Mouse (Mus musculus) megakaryocyte, embryonic 14.5 days (primary cell): ENCODE results near the gene Parn. TPM values are rescaled to one million over a fixed set of nuclear protein-coding genes. Genes with fewer than 3 reads are reported as not detected.

Experiments used
- H3K27me3 ChIP-seq: replicated peaks from 2 replicates; pipeline ENCODE3; 2012; ENCODE audit warnings: inconsistent platforms
- H3K36me3 ChIP-seq: replicated peaks from 2 replicates; pipeline ENCODE3; 2012; ENCODE audit warnings: low read length, inconsistent platforms, mixed read lengths
- H3K4me1 ChIP-seq: 2 replicates; pipeline ENCODE4 v1.6.1; 2012; ENCODE audit warnings: inconsistent platforms
- H3K4me3 ChIP-seq: replicated peaks from 2 replicates; pipeline ENCODE3; 2012; ENCODE audit warnings: moderate library complexity, mild to moderate bottlenecking, inconsistent platforms
- H3K9me3 ChIP-seq: 2 replicates; pipeline ENCODE4 v1.6.1; 2012; ENCODE audit warnings: inconsistent platforms
- FLI1 ChIP-seq: IDR thresholded peaks from 2 replicates; pipeline ENCODE4 v1.6.1; 2012; ENCODE audit warnings: low read length, inconsistent platforms, mixed read lengths
- GATA1 ChIP-seq: IDR thresholded peaks from 3 replicates; pipeline ENCODE4 v1.6.1; 2012; ENCODE audit warnings: mixed read lengths, low read length, inconsistent platforms, borderline replicate concordance
- polyA plus RNA-seq: library from polyadenylated mRNA; stranded (reverse); fragments of >175 nt; gene quantifications from 2 replicates; pipeline ENCODE4 v1.2.3, GENCODE M21; 2012; ENCODE audit warnings: low replicate concordance; ENCODE audit not compliant: insufficient read depth

The Parn gene
- polyA plus RNA-seq, 1 experiment = 16.3 TPM

DNA sequence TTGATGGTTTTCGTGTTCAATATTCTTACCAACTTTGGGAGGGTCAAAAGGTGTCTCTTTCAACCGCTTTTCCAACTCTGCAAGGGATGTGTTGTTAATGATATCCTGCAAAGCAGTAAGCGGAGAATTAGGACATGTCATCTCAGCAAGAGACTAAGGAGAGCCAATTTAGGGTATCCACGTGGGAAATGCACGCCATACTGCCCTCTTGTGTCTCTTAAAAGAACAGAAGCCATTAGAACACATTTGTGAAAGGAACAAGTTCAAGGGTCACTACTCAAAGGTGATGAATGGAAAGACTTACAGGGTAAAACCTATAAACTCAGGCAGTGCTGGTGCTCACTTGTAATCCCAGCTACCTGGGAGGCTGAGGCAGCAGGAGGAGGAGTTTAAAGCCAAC is 39.6 kb downstream of the Parn start:
- TF ChIP-seq FLI1 (no peak), GATA1 (no peak)
- H3K36me3 ChIP-seq = peaks cover 95% of the 10 kb centered on the region

DNA sequence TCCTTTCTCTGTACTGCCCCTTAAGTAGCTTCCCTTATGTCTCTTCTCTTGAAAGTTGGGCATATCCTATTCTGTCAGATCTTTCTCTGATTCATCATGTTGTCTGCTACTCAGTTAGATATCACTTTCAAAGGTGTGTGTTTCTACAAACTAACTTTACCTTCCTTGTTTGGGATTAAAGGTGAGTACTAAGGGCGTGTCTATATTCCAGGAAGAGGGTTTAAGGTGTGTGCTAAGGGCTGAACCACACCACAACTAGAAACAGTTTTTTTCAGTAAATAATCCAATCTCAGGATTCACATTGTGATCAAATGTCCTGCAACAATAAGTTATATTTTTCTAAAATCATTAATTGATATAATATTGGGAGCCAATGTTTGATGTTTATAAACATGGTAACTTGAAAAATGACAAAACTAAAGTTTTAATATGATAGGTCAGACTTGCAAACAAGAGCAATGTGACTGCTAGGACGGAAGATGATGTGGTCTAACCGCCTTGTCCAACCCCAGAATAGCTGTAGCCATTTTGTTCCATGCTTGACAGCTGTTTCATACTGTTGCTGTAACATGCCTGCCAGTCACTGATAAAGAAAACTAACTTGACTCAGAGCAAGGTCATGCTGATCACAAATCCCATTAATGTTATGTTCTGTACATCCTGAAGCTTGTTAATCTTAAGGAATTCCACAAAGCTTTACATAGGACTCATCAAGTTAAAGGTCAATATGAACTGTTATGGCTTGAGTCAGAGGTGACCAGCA is 46.0 kb downstream of the Parn start:
- no peak for TF ChIP-seq GATA1
- TF ChIP-seq FLI1 = no peak
- Histone ChIP-seq H3K9me3 (no peaks in the 10 kb centered on the region), H3K4me3 (no peak overlapping the region), H3K4me1 (peaks cover 38% of the 10 kb centered on the region), H3K36me3 (peaks cover 85% of the 10 kb centered on the region), H3K27me3 (no peaks in the 10 kb centered on the region)

More for the DNA sequence above, 39.6 kb downstream of the Parn start:
- H3K27me3 ChIP-seq = no peaks in the 10 kb centered on the region
- peaks cover 6% of the 10 kb centered on the region; the same call in 1 of the 2 replicates for H3K4me1 ChIP-seq
- H3K9me3 ChIP-seq = no peaks in the 10 kb centered on the region
- H3K4me3 ChIP-seq = no peak overlapping the region

DNA sequence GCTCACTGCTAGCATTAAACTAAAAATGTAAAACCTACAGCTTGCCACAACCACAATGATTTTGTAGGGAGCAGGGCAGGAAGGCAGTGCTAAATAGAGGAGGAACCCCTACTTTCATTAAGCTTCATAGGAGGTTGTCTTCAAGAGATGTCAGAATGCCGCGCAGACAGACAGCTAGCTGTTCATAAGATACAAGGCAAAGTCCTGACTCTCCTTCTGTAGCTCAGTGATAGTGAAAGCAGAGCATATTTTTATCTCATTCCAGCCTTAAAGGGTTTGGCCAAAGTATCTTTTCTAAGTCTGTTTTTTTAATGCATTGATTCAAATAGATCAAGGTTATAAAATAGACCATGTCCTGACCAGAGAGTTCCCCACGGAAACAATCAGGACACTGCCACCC is 47.8 kb downstream of the Parn start:
- TF ChIP-seq GATA1 = no peak
- TF ChIP-seq FLI1 = no peak
- Histone ChIP-seq H3K36me3 (peaks cover 84% of the 10 kb centered on the region), H3K4me1 (peaks cover 32% of the 10 kb centered on the region), H3K27me3 (no peaks in the 10 kb centered on the region), H3K9me3 (no peaks in the 10 kb centered on the region), H3K4me3 (no peak overlapping the region)

DNA sequence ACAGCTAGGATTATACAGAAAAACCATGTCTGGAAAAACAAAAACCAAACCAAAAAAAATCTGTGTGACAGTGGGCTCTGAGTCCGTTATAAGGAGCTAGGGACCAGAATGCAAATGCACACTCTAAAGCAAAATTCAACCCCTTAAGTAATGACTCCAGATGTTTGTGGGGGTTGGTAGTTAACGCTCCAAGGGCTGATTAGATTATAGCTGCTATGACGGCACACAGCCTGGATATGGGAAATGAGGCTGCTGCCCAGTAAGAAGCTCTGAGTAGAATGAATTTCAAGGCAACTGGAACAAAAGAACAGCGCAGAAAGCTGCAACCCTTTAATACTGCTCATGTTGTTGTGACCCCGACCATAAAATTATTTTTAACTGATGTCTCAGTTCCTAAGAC is 52.7 kb downstream of the Parn start:
- no peak for TF ChIP-seq GATA1
- no peak for TF ChIP-seq FLI1
- H3K36me3 ChIP-seq = peaks cover 85% of the 10 kb centered on the region

DNA sequence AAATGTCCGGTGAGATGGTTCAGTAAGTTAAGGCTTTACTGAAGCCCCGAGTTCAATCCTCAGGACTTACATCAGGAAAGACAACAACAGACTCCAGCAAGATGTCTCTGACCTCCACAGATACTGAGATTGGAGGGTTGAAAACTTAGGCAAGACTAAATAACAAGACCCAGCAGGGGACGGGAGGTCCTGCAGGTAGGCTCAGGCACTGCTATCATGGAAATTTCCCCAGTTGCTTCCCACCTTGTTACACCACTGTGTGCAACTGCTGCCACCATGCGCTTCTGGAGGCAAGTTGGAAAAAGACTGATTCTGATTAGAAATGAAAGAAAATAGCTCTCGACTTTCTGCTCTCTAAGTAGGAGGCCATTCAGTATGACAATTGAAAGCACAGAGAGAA is 55.4 kb downstream of the Parn start:
- TF ChIP-seq GATA1 (no peak), FLI1 (no peak)
- Histone ChIP-seq H3K4me3 (no peak overlapping the region), H3K27me3 (no peaks in the 10 kb centered on the region), H3K9me3 (no peaks in the 10 kb centered on the region), H3K4me1 (peaks cover 21% of the 10 kb centered on the region), H3K36me3 (peaks cover 81% of the 10 kb centered on the region)

More for the DNA sequence above, 52.7 kb downstream of the Parn start:
- Histone ChIP-seq H3K9me3 (no peaks in the 10 kb centered on the region), H3K4me3 (no peak overlapping the region), H3K27me3 (no peaks in the 10 kb centered on the region), H3K4me1 (peaks cover 20% of the 10 kb centered on the region)

DNA sequence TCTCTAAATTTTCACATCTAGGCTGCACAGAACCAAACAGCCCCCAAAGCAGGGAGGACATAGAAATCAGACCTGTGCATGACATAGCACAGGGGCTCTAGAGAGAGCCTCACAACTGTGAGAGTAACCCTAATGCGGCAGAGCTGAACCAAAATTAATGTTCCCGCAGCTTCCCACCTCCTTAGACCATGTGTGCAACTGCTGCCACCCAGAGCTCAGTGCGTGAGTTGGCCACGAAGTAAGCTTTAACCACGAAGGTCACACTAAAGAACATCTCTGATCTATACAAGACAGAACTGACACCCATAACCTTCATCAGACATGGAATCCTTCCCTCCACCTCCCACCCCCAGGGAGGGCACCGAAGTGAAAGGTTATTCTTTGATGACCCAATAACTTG is 55.9 kb downstream of the Parn start:
- H3K27me3 ChIP-seq = no peaks in the 10 kb centered on the region
- H3K36me3 ChIP-seq = peaks cover 76% of the 10 kb centered on the region
- no peak overlapping the region for H3K4me3 ChIP-seq
- peaks cover 21% of the 10 kb centered on the region for H3K4me1 ChIP-seq
- TF ChIP-seq GATA1 (no peak), FLI1 (no peak)
- H3K9me3 ChIP-seq = no peaks in the 10 kb centered on the region

DNA sequence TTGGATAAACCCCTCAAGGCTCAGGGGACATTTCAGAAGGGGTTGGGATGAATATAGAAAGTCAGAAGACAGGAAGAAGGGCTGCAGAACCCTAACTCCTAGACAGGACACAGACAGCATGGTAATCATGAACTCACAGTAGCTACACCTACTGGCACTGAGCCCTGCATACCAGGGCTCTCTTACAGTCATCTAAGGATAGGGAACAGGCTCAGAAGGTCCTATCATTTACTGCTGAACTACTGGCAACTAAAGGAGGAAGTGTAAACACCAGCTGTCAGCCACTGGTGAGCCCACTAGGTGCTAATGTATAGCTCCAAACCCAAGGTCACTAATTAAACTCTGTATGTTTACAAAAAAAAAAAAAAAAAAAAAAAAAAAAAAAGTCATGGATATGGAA is 56.6 kb downstream of the Parn start:
- no peaks in the 10 kb centered on the region for H3K27me3 ChIP-seq
- peaks cover 21% of the 10 kb centered on the region for H3K4me1 ChIP-seq
- no peak overlapping the region for H3K4me3 ChIP-seq
- peaks cover 72% of the 10 kb centered on the region for H3K36me3 ChIP-seq
- no peaks in the 10 kb centered on the region for H3K9me3 ChIP-seq
- TF ChIP-seq GATA1 = no peak
- TF ChIP-seq FLI1 = no peak

DNA sequence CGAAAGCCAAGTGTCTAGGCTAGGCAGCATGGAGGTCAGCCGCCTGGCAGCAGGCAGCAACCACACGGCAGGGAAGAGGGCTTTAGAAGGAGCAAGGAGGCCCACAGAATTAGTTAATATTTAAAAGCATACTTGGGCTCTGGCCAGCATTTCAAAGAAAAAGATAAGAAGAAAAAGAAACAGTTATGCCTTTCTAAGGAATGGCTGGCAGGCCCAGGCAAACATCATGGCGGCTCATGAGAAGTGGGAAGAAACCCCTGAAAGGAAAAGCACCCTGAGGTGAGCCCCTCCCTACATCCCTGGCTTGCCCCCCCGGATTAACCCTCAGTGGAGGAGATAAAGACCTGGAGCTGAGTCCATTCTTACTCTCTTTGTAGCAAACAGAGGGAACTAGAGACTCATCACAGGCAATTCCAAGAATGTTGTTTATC is 57.0 kb downstream of the Parn start:
- TF ChIP-seq GATA1 (no peak), FLI1 (no peak)
- Histone ChIP-seq H3K36me3 (peaks cover 72% of the 10 kb centered on the region), H3K4me1 (peaks cover 21% of the 10 kb centered on the region), H3K4me3 (no peak overlapping the region), H3K9me3 (no peaks in the 10 kb centered on the region), H3K27me3 (no peaks in the 10 kb centered on the region)

DNA sequence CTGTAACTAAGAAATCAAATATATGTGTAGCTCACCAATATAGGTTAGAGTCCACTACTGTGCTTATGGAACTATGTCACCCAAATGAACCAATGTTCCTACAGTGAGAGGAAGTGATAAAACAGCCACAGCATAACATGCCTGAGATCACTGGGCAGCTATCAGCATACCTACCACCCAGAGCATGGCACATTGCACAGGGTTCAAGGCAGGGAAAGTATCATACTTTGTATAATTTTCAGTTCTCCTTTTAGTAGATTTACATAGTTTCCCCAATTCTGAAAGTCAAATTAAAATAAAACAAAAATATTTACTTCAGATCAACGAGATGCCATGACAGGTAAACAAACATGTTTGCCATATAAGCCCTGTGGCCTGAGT is 59.3 kb downstream of the Parn start:
- H3K36me3 ChIP-seq = peaks cover 70% of the 10 kb centered on the region
- H3K27me3 ChIP-seq = no peaks in the 10 kb centered on the region
- H3K9me3 ChIP-seq = no peaks in the 10 kb centered on the region
- TF ChIP-seq GATA1 (no peak), FLI1 (no peak)
- peaks cover 21% of the 10 kb centered on the region for H3K4me1 ChIP-seq
- H3K4me3 ChIP-seq = no peak overlapping the region

DNA sequence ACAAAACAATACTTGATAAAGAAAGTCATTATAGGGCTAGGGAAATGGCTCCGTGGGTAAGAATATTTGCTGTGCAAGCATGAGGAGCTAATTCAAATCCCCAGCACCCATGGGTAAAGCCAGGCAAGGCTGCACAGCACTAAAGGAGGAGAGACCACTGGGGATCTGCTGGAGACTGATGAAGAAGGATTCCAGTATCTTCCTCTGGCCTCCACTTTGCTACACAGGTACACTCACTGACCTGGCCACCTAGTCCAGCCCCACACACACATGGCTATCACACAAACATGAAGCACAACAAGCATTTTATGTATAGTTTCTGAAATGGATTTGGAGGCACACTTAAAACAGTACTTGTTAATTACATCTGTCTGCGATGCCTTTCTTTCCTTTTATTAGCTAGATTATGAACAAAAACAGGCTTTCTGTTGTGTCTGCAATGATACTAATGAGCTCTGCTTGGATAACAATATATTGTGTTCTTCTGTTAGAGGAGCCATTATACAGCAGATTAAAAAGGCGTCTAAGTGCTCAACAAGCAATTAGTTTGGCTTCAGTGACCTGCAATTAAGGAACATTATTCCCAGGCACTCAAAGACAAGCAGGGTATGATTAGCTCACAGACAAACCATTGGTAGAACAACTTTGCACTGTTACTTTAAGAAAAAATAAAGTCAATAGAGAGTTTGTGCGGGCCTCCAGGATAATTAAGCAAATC is 59.8 kb downstream of the Parn start:
- H3K9me3 ChIP-seq = no peaks in the 10 kb centered on the region
- no peaks in the 10 kb centered on the region for H3K27me3 ChIP-seq
- H3K4me3 ChIP-seq = no peak overlapping the region
- TF ChIP-seq FLI1 = no peak
- TF ChIP-seq GATA1 = no peak
- H3K36me3 ChIP-seq = peaks cover 75% of the 10 kb centered on the region
- H3K4me1 ChIP-seq = peaks cover 21% of the 10 kb centered on the region
